Mouse (Mus musculus) forebrain, embryonic 12.5 days (tissue): Measurements from ENCODE around the gene Hbp1. TPM values are rescaled to one million over a fixed set of nuclear protein-coding genes. Genes with fewer than 3 reads are reported as not detected.

ENCODE experiments used
- ATAC-seq: fragments of 200-750 bp; cut with Nextera tagmentation; 2 replicates; pipeline ENCODE4 v1.8.0; 2017; ENCODE audit warnings: moderate TSS enrichment; ENCODE audit not compliant: low FRiP score
- H3K27ac ChIP-seq: fragments of 300-500 bp; sonication (generic); 2 replicates; pipeline ENCODE4 v1.5.1; 2016; ENCODE audit warnings: mild to moderate bottlenecking
- H3K27me3 ChIP-seq: fragments of 300-500 bp; sonication (generic); 2 replicates; pipeline ENCODE4 v1.6.1; 2016; ENCODE audit warnings: mild to moderate bottlenecking
- H3K36me3 ChIP-seq: fragments of 300-500 bp; sonication (generic); replicated peaks from 2 replicates; pipeline ENCODE4 v1.6.1; 2016; ENCODE audit warnings: mild to moderate bottlenecking
- H3K4me1 ChIP-seq: fragments of 300-500 bp; sonication (generic); 2 replicates; pipeline ENCODE4 v1.6.1; 2016
- H3K4me2 ChIP-seq: fragments of 300-500 bp; sonication (generic); 2 replicates; pipeline ENCODE4 v1.6.1; 2016; ENCODE audit warnings: mild to moderate bottlenecking, moderate library complexity
- H3K4me3 ChIP-seq: fragments of 300-500 bp; sonication (generic); replicated peaks from 2 replicates; pipeline ENCODE4 v1.5.1; 2016; ENCODE audit warnings: mild to moderate bottlenecking
- H3K9ac ChIP-seq: fragments of 300-500 bp; sonication (generic); 2 replicates; pipeline ENCODE4 v1.6.1; 2016; ENCODE audit warnings: mild to moderate bottlenecking
- H3K9me3 ChIP-seq: fragments of 300-500 bp; sonication (generic); 2 replicates; pipeline ENCODE4 v1.6.1; 2016
- WGBS: fragments of 180-500 bp; shearing (Covaris S2); methylation state at CpG from one replicate; pipeline ENCODE4 v1.1.7; 2016; 5-methylcytosine and 5-hydroxymethylcytosine counted together
- polyA plus RNA-seq: library from polyadenylated mRNA; unstranded; fragments of >200 nt; fragmentation: Nextera tagmentation; extraction: Ambion mirVana; gene quantifications from 2 replicates; pipeline ENCODE4 v1.2.1, GENCODE M21; 2016

The Hbp1 gene
- polyA plus RNA-seq, 1 experiment from 2014 or later: 81.3 TPM

DNA sequence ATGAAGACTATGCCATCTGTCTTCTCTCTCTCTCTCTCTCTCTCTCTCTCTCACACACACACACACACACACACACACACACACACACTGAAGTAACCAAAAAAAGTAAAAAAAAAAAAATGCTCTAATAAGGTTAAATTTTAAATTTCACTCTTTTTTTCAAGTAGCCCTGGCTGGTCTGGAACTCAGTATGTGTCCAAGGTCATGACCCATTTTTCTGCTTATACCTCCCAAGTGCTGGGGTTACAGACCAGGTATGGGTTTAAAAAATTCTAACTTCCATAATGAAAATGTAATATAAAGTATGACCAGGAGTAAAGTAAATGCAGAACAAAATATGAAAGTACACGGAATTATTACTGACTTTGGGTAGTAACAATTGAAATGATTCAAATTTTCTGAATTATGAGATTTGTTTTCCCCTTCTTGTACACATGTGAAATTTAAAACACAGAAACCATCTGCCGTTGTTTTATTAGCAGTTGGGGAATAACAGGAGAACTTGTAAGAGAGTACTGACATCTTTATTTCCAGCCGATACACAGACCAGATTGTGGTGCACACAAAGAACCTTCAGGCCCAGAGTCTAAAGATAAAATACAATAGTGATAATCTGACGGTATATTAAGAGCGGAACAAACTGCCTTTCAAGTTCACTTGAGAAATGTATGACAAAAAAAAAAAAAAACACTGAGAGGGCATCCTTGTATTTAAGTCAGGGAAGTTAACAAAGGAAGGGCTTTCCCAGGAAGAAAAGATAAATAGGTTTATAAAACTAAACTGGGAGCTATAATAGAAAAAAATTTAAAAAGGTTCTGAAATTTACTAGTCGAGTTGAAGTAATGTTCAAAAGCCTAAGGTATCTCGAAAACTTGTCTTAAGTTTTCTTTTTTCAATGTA lies 2.0 kb downstream of the Hbp1 start:
- Histone ChIP-seq H3K9me3 (no peaks in the 10 kb centered on the region), H3K36me3 (peaks cover 5% of the 10 kb centered on the region), H3K27ac (peak overlapping the region; percentile 99), H3K9ac (peak overlapping the region; percentile 95), H3K4me1 (peaks cover 8% of the 10 kb centered on the region; the same call in 1 of the 2 replicates), H3K4me2 (peak overlapping the region; percentile 59), H3K27me3 (no peaks in the 10 kb centered on the region), H3K4me3 (peak overlapping the region; percentile 93)
- WGBS: 24% methylated on average over 7 of the region's 7 CpGs
- ATAC-seq: no peak

GRCm38 (mm10) chr12:31947476-31947875 lies 2.9 kb downstream of the Hbp1 start:
- H3K4me1 ChIP-seq: peaks cover 8% of the 10 kb centered on the region; the same call in 1 of the 2 replicates
- no peak for ATAC-seq
- WGBS: 95% methylated on average over 5 of the region's 5 CpGs

GRCm38 (mm10) chr12:31944405-31944804 lies 5.9 kb downstream of the Hbp1 start:
- Histone ChIP-seq H3K36me3 (peaks cover 32% of the 10 kb centered on the region), H3K4me1 (peaks cover 5% of the 10 kb centered on the region; the same call in 1 of the 2 replicates), H3K9ac (no peak overlapping the region), H3K4me3 (no peak overlapping the region), H3K27me3 (no peaks in the 10 kb centered on the region), H3K9me3 (no peaks in the 10 kb centered on the region), H3K4me2 (no peak overlapping the region), H3K27ac (no peak overlapping the region)
- ATAC-seq: no peak
- 91% methylated on average over 2 of the region's 2 CpGs for WGBS

More at GRCm38 (mm10) chr12:31947476-31947875, 2.9 kb downstream of the Hbp1 start:
- Histone ChIP-seq H3K27me3 (no peaks in the 10 kb centered on the region), H3K4me2 (no peak overlapping the region), H3K9me3 (no peaks in the 10 kb centered on the region), H3K36me3 (peaks cover 14% of the 10 kb centered on the region), H3K27ac (no peak overlapping the region), H3K9ac (no peak overlapping the region), H3K4me3 (no peak overlapping the region)

- no peak overlapping the region for H3K27ac ChIP-seq
- peaks cover 45% of the 10 kb centered on the region for H3K36me3 ChIP-seq
- no peaks in the 10 kb centered on the region for H3K27me3 ChIP-seq
- H3K4me2 ChIP-seq: no peak overlapping the region
- no peak overlapping the region for H3K9ac ChIP-seq
- 94% methylated on average over 4 of the region's 4 CpGs for WGBS
- no peak for ATAC-seq
- H3K9me3 ChIP-seq: no peaks in the 10 kb centered on the region
- H3K4me1 ChIP-seq: peaks cover 4% of the 10 kb centered on the region; the same call in 1 of the 2 replicates
- no peak overlapping the region for H3K4me3 ChIP-seq
These were observed 7.2 kb downstream of the Hbp1 start for GRCm38 (mm10) chr12:31943020-31943654.

DNA sequence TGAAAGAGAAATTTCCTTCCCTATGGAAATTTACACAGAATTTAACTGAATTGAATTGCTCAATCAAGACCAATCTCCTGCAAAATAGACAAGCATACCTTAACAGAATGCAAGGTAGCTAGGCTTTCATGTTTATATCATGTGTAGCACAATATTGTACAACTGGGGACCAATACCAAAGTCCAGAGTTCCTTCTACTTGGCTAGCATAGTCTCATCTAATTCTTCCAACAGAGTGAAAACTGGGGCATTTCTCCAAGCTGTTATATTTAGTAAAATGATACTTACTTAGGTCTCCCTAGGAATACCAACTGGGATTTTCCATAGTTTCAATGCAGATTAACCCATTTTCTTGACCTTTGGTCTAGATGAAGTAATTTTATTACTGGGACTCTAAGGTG lies 11.3 kb downstream of the Hbp1 start:
- H3K27me3 ChIP-seq: no peaks in the 10 kb centered on the region

DNA sequence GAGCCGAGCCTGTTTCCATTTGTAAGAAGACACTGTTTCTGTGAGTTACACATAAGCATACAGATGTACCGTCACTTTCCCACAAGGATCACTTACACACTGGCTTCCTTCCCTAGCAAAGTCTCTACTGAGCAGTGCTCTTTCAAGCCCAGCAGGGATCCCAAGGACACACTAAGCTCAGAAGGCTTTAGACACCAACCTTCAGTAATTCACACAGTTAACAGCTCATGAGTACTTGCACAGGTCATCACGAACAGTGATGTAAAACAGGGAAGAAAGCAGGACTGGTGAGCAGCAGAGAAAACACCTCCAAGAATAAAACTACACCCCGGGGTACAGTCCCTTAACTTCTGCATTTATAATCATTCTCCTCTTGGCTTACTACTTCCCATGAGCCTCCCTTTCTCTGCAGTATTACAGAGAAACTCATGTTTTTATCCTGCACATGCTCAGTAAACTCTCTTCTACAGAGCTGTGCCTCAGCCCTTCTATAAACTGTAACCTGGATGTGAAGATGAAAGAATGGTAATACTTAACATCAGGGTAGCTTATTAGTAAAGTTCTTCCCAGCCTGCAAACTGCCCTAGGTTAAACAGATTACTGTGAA lies 11.8 kb downstream of the Hbp1 start:
- Histone ChIP-seq H3K27me3 (no peaks in the 10 kb centered on the region), H3K9ac (no peak overlapping the region), H3K9me3 (no peaks in the 10 kb centered on the region), H3K4me3 (no peak overlapping the region), H3K4me1 (no peaks in the 10 kb centered on the region), H3K36me3 (peaks cover 75% of the 10 kb centered on the region), H3K4me2 (no peak overlapping the region), H3K27ac (no peak overlapping the region)
- no peak for ATAC-seq
- 89% methylated on average over 4 of the region's 4 CpGs for WGBS

More for the DNA sequence above, 11.3 kb downstream of the Hbp1 start:
- H3K4me2 ChIP-seq: no peak overlapping the region
- no peaks in the 10 kb centered on the region for H3K4me1 ChIP-seq
- no peaks in the 10 kb centered on the region for H3K9me3 ChIP-seq
- no peak overlapping the region for H3K27ac ChIP-seq
- no peak overlapping the region for H3K4me3 ChIP-seq
- peaks cover 76% of the 10 kb centered on the region for H3K36me3 ChIP-seq
- ATAC-seq: no peak
- no peak overlapping the region for H3K9ac ChIP-seq

- no peak for ATAC-seq
- no peak overlapping the region for H3K9ac ChIP-seq
- H3K9me3 ChIP-seq: no peaks in the 10 kb centered on the region
- peaks cover 72% of the 10 kb centered on the region for H3K36me3 ChIP-seq
- H3K27me3 ChIP-seq: no peaks in the 10 kb centered on the region
- H3K27ac ChIP-seq: no peak overlapping the region
- no peak overlapping the region for H3K4me2 ChIP-seq
- 95% methylated on average over 3 of the region's 3 CpGs for WGBS
- no peaks in the 10 kb centered on the region for H3K4me1 ChIP-seq
- no peak overlapping the region for H3K4me3 ChIP-seq
These were observed 12.7 kb downstream of the Hbp1 start for GRCm38 (mm10) chr12:31937613-31938012.

- Histone ChIP-seq H3K9ac (no peak overlapping the region), H3K27ac (no peak overlapping the region), H3K36me3 (peaks cover 75% of the 10 kb centered on the region), H3K9me3 (no peaks in the 10 kb centered on the region), H3K4me3 (no peak overlapping the region), H3K4me1 (no peaks in the 10 kb centered on the region), H3K27me3 (no peaks in the 10 kb centered on the region), H3K4me2 (no peak overlapping the region)
- ATAC-seq: no peak
- 39% methylated on average over 6 of the region's 6 CpGs for WGBS
These were observed 13.6 kb downstream of the Hbp1 start for GRCm38 (mm10) chr12:31936657-31937300.

GRCm38 (mm10) chr12:31931818-31932217 lies 18.5 kb downstream of the Hbp1 start:
- Histone ChIP-seq H3K4me2 (no peak overlapping the region), H3K9me3 (no peaks in the 10 kb centered on the region), H3K4me3 (no peak overlapping the region), H3K4me1 (no peaks in the 10 kb centered on the region), H3K27ac (no peak overlapping the region), H3K9ac (no peak overlapping the region), H3K27me3 (no peaks in the 10 kb centered on the region), H3K36me3 (peaks cover 67% of the 10 kb centered on the region)
- ATAC-seq: no peak
- 98% methylated on average over 3 of the region's 3 CpGs for WGBS

DNA sequence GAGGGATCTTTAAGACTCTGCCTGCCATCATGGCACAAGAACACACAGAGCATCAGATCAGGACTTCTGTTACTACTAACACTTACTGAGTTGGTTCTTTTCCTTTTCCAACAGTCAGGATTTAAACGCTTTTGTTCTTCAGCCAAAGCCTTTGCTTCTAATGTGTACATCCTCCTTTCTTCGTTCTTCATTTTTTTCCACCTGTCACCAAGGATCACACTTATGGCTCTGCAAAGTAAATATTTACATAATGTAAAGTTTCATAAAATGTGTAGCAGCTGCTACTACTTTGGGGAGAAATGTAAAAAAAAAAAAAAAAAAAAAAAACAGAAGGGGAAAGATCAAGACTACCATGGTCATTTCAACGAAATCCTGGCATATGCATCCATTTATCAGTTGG lies 21.8 kb downstream of the Hbp1 start:
- no peaks in the 10 kb centered on the region for H3K9me3 ChIP-seq
- peaks cover 65% of the 10 kb centered on the region for H3K36me3 ChIP-seq
- no peak overlapping the region for H3K4me3 ChIP-seq
- no peaks in the 10 kb centered on the region for H3K27me3 ChIP-seq
- WGBS: 89% methylated on average over 3 of the region's 3 CpGs
- no peak overlapping the region for H3K27ac ChIP-seq
- H3K9ac ChIP-seq: no peak overlapping the region
- H3K4me2 ChIP-seq: no peak overlapping the region
- no peak for ATAC-seq
- H3K4me1 ChIP-seq: no peaks in the 10 kb centered on the region

- H3K4me1 ChIP-seq: no peaks in the 10 kb centered on the region
- 42% methylated on average over 4 of the region's 4 CpGs for WGBS
- no peaks in the 10 kb centered on the region for H3K9me3 ChIP-seq
- no peak overlapping the region for H3K4me3 ChIP-seq
- peak; percentile 88 for ATAC-seq
- no peak overlapping the region for H3K27ac ChIP-seq
- H3K9ac ChIP-seq: no peak overlapping the region
- peaks cover 52% of the 10 kb centered on the region for H3K36me3 ChIP-seq
- H3K4me2 ChIP-seq: no peak overlapping the region
- H3K27me3 ChIP-seq: no peaks in the 10 kb centered on the region
These were observed 23.7 kb downstream of the Hbp1 start for GRCm38 (mm10) chr12:31926661-31927061.

DNA sequence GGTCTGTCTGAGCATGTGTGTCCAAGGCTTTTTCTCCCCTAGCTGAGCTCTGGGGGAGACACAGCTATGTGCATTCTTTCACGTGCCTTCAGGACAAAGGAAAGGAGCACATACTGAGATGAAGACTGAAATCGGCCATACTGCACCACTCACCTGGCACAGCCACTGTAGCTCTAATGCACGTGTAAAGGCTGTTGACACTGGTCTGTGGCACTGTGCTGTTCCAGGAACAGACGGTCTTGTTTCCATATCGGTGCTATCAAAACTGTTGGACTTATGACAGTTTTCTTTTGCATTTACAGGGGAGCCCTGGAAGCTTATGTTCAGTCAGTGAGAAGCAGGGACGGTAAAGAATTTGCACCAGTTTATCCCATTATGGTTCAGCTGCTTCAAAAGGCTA lies 25.0 kb downstream of the Hbp1 start:
- H3K4me1 ChIP-seq: no peaks in the 10 kb centered on the region
- no peaks in the 10 kb centered on the region for H3K9me3 ChIP-seq
- H3K9ac ChIP-seq: no peak overlapping the region
- peaks cover 46% of the 10 kb centered on the region for H3K36me3 ChIP-seq
- no peak for ATAC-seq
- H3K27ac ChIP-seq: no peak overlapping the region
- no peak overlapping the region for H3K4me2 ChIP-seq
- WGBS: 89% methylated on average over 6 of the region's 6 CpGs
- no peaks in the 10 kb centered on the region for H3K27me3 ChIP-seq
- H3K4me3 ChIP-seq: no peak overlapping the region
